Mouse (Mus musculus) bone marrow macrophage, adult 2 months (primary cell): ENCODE results near the gene Rpl36al.

Experiments used
- CTCF ChIP-seq: IDR thresholded peaks from 2 replicates; pipeline ENCODE4 v1.5.1; 2012; ENCODE audit warnings: low read depth, mild to moderate bottlenecking, low read length, moderate library complexity
- POLR2A ChIP-seq: IDR thresholded peaks from 2 replicates; pipeline ENCODE4 v1.6.1; 2012; ENCODE audit warnings: mild to moderate bottlenecking, low read depth, low read length, borderline replicate concordance

GRCm38 (mm10) chr12:69190074-69190473, 6.2 kb upstream of the Rpl36al start:
- TF ChIP-seq CTCF (no peak), POLR2A (no peak)
